Mouse (Mus musculus) yolk sac, embryonic 10.5 days (tissue): ENCODE data around the gene Rbm42.

Experiments used
- DNase-seq: peaks from one replicate; pipeline ENCODE4 v3.0.0-alpha.2; 2017; ENCODE audit warnings: low spot score

The Rbm42 gene

DNA sequence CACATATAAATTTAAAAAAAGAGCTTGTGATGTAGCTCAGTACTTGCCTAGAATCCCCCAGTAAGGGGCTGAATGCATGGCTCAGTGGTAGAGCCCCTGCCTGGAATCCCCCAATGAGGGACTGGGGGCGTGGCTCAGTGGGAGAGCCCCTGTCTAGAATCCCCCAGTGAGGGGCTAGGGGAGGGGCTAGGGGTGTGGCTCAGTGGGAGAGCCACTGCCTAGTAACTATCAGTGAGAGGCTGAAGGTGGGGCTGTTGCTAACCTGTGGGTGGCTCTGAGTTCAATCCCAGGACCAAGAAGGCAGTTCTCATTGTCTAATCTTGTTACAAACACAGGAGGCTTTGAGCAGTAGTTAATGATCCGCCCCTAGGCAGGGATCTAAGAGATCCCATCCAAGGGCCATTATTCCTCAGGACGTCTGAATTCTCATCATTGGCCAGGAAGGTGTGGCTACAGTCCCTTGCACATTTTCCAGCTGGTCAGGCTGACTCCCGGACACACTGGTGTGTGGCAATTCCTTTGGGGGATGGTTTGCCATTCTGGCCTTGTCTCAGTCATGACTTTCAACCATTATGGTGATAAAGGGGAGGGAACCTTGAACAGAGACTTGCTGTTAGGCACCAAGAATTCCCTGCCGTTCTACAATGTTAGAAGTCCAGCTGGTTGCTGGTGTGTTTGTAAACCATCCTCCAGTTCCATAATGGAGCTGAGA, 34.9 kb downstream of the Rbm42 start:
- peak; percentile 55 for DNase-seq

DNA sequence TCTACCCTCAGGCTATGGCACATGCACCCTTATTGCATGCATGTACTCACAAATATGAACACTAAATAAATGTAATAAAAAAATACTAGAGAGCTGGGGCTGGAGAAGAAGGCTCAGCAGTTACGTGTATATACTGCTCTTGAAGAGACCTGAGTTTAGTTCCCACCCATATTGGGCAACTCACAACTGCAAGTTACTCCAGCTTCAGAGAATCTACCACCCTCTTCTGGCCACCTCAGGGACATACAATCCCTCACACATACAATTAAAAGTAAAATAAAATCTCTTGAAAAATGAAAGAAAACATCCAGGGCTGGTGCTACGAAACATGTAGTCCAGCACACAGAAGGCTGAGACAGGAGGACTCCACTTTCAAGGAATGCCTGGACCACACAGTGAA, 35.7 kb downstream of the Rbm42 start:
- no peak for DNase-seq

DNA sequence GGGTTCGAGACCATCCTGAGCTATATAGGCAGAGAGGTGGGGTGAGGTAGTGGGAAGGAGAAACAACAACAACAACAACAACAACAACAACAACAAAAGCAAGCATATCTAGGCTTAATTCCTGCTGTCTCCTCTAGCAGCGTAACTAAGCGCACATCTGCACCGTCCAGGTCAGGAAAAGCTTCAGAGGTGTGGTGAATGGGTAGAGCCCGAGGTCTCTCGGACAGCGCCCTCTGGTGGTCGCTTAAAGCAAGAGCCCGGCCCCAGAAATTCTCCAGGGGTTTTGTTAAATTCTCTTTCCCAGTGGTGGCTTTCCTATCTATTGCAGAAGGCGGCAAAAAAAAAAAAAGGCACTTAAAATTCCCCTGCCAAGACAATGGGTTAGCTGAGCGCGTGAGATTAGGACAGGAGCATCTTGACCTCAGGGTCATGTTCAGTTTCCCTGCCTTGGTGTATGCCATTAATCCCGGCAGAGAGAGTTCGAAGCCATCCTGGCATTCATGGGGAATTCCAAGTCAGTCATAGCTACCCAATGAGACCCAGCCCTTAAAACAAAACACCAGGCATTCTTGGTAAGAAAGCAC, 36.5 kb downstream of the Rbm42 start:
- DNase-seq: no peak

DNA sequence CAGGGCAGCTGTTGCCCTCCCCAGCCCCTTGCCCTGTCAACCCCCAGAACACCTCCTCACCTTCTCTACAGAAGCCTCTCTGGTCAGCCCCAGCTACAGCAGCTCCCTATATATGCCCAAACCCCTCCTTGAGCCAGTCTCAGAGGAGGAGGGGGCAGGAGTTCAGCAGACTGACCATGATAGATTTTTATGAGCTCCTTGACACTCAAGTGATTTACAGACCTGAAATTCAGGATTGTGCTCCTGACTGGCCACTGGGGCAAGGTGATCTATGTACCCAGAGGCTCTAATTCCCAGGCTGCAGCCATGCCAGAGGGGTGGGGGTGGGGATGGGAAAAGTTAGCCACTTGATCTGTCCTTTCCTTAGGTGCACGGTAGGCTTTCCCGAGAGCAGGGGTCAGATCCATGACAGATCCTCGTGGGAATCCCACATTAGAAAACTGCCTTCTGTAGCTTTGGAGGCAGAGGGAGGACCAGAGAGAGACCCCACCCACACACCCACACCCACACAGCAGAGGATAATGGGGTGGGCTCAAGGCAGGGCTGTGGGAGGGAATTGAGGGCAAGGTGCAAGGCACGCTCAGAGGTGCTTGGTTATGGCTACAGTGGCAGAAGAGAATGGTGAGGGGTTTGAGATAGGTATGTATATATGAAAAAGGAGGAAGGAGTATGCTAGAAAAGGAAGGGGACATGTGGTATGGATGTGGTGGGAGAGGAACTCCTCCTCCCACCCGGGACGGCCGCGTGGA, 37.3 kb downstream of the Rbm42 start, which contains the start of gene Upk1a:
Gene Upk1a (minus strand): TSS at position 194 of the 749 bp plus-strand sequence.
- no peak for DNase-seq

DNA sequence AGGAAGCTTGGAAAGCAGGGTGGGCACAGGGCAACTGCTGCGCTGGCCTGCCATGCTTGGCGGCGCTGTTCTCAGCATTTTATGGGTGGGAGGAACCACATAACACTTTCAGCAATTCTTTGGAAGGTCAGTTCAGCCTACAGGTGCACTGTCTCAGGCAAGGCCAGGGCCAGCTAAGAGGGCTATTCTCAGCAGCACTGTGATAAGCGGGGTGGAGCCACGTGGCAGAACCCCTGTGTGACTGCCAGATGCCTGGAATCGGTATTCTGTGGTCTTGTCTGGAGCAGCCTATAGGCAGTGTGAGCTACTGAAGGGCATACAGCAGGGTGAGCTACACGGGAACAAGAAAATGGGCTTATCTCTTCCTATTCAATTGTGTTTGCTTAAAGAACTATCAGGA, 40.1 kb downstream of the Rbm42 start:
- no peak for DNase-seq

DNA sequence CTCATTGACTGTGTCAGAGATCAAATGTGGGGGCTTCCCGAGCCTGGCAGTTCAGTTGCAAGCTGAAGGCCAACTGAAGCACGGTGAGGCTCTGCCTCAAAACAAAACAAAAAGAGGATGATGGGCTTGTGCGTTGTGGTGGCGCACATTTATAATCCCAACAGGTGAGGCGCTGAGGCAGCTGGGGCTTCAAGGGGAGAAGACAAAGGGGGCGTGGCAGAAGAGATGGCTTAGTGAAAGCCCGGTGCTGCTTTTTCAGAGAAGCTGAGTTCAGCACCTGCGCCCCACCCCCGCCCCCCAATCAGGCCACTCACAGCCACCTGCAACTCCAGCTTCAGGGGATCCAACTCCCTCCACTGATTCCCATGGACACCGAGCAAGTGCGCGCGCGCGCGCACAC, 41.6 kb downstream of the Rbm42 start:
- DNase-seq: no peak

DNA sequence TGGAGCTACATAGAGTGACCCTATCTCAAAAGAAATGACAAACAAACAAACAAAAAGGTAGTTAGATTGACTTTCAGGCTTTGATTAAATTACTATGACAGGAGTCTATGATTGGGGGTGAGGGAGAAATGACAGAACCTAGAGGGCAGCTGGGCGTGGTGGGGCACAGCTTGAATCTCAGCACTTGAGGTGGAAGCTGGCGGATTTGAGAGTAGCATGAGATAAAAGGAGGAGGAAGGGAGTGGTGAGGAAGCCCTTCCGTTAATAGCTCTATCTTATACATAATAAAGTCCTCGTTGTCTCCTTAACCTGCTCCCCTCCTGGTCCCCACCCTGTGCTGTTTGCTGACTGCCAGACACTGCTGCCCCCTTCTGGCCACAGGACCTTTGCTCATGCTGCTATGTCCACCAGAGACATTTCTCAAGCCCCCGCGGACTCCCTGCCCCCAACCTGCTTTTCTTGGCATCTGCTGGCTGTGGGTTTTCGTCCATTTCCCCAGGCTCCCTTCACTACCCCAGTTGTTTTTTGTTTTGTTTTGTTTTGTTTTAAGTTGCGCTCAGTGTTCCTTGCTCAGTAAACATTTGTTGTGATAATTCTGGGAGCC, 42.3 kb downstream of the Rbm42 start:
- DNase-seq: no peak

DNA sequence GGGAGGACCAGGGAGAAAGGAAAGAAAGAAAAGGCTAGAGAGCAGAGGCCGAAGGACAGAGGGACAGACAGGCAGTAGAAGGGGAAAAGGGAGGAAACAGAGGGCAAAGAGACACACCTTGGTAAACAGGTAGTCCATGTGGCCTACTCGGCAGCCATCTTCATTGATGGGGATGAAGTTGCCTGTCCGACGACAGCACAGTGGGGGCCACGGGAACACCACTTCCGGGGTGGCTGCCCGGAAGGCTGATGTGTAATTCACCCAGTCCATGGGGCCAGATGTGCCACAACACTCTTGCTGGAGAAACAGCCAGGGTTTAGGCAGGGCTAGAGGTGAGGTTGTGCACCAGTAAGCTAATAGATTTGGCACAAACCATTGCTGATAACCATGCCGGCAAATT, 45.2 kb downstream of the Rbm42 start:
- no peak for DNase-seq

DNA sequence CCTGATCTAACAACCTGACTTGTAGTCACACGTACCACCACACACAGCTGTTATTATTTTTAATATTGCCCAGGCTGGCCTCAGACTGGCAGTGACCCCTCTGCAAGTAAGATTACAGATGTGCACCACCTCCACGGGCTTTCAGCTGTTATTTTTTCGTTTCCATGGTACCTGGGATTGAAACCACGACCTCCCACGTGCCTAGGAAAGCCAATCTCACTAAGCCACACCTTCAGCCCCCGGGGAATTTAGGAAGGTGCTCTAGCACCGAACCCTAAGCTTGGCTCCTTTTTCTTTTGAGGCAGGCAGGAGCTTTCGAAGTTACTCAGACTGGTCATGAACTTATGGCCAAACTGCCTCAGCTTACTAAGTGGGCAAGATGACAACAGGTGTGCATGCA, 45.7 kb downstream of the Rbm42 start:
- no peak for DNase-seq

DNA sequence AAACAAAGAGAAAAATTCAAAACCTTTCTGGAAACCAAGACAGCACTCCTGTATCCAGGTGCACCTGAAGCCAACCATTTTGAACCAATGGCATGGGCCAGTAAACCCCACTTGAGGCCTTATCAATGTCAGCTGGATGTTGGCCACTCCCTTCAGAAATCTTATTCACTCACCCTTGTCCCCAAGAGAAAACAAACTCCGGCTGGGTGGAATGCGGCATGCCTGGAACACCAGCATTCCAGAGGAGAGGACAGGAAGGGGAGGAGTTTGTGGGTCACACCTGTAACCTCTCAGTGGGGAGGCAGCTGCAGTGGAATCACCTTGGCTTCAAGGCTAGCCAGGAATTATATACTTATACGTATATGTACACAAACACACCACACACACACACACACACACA, 47.5 kb downstream of the Rbm42 start:
- peak; percentile 83 for DNase-seq

DNA sequence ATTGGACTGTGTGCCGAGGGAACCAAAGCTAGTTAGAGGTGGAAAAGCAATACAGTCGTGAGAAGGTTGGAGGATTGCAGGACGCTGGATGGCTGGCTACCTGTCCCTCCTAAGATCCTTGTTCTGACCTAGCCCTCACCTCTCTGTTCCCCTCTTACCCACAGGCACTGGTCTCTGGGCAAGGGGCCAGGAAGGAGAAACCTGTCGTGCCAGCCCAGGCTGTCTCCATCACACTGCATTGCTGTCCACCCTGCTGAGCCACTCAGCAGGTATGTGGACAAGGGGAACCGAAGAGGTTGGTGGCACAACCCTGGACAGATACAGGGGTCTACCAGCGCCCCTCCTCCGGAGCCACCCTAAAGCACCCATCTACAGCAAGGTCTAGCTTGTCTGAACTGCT, 49.5 kb downstream of the Rbm42 start:
- DNase-seq: no peak

DNA sequence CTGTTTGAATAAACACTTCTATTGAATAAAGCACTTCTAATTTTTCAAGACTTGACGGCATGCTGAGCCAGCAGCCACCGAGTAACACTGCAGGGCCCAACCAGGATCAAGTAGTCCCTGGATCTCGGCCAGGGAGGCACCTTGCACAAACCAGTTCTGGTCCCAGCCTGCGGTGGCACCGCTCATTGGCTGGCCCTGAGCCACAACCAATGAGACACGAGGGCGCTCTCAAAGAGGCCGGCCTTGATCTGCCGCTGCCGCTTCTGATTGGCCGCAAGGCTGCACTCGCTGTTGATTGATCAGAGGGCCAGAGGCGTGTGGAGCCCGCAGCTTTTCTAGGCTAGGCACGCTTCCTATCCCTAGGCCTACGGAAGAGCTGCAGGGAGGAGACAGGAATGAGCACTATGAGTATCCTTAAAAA, 50.2 kb downstream of the Rbm42 start:
- peak; percentile 85 for DNase-seq

DNA sequence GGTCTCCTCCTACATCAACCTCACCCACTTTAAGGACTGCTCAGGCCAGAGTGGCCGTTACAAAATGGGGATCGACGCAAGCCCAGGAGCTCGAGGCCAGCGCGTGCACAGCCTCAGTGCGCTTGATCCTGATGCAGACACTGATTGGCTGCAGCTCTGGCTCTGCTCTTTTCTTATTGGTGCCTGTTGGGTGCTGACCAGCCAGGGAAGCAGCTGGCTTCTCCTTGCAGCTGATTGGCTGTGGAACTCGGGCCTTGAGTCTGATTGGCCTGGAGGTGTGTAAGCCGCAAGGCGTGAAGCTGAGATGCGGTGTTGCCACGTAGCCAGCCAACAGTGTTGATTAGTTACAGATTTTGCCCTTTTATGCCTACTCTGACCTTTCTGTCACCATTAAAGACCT, 51.3 kb downstream of the Rbm42 start, which contains the start of gene Zbtb32:
Gene Zbtb32 (minus strand): TSS at position 124 of the 400 bp plus-strand sequence.
- no peak for DNase-seq

DNA sequence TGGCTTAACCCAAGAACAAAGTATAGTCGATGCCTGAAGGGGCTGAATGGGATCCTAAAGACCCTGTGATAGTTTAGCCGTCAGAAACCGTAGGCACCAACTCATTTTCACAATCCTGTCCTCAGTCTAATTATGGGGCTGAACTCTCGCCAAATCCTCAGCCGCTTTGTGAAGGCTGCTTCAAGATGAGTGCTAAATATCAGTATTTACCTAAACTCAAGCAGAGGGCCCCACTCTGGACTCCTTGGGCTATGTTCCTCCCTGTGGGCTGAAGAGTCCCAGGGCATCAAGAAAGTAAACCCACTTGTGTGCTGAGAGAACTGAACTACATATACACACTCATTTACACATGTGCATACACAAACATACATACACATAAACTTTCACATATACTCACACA, 53.3 kb downstream of the Rbm42 start:
- DNase-seq: no peak

DNA sequence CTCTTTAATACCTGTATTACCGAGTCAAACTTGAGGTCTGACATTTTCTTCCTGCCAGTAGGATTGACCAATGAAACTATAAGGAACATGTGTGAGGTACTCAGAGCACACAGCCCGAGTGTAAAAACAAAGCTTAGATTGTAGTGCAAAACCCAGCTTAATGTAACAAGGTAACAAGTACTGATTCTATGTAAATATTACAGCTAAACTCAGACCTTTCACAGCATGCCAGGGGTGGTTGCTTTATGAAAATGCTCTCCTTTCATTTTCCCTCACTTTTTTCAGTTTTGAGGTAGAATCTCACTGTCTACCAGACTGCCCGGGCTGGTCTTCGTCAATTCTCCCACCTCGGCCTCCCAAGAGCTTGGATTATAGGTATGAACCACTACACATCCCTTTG, 54.0 kb downstream of the Rbm42 start:
- no peak for DNase-seq

DNA sequence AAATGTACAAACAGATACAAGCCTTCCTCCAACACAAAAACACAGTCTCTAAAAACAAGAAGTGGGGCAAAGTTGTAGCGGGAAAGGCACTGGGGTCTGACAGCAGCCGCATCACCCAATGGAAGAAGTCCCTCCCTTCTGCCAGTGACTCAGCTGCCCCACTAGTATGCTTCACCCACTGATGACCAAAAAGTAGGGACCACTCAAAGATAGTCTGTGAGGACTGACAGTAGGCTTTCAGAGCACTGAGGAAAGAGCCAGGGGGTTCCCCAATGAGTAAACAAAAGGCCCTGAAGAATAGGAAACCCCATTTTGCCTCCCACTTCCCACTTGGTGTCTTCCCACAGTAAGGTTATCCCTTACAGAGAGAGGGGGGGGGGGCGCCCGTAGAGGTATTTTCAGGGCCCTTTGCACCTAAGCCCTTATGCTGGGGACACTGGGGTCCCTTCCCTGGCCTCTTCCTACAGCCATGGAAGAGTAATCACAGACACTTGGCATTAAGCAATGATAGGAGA, 55.5 kb downstream of the Rbm42 start:
- no peak for DNase-seq

DNA sequence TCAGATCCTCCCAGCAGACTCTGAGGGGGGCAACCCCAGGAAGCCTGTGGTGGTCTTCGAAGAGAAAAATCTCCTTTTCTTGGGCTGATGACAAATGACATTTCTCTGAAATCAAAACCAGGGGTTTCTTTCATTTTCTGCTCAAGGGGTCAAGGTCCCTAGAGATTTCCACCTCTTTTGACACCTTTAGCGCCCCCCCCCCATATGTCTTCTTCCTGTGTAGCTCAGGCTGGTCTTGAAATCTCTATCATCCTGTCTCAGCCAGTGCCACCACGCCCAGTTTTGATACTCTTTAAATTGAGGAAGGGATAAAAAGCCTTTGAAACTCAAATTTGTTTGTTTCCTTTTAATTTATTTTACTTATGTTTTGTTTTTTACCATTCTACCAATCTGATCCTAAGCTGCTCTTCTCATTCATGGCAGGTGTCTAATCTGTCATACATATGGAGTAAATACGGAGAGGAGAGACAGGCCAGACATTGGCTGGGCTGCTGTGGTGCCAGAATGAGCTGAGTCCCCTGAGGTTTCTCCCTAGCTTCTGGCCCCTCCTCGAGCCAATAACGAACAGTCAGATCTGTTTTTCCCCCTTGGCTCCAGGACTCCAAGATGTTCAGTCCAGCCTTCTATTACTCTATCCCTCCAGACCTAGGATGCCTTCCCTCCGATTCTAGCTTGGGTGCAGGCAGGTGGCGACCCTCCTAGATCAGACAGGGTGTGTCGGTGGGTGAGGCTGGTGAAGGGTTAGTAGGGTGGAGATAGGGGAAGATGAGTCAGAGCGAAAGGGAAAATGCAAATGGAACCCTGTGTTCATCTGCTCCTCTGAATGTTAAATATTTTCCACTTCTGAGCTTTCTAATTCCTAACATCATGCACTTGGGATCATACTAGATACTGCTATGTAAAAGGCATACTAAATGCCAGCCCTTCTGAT, 56.3 kb downstream of the Rbm42 start:
- no peak for DNase-seq

DNA sequence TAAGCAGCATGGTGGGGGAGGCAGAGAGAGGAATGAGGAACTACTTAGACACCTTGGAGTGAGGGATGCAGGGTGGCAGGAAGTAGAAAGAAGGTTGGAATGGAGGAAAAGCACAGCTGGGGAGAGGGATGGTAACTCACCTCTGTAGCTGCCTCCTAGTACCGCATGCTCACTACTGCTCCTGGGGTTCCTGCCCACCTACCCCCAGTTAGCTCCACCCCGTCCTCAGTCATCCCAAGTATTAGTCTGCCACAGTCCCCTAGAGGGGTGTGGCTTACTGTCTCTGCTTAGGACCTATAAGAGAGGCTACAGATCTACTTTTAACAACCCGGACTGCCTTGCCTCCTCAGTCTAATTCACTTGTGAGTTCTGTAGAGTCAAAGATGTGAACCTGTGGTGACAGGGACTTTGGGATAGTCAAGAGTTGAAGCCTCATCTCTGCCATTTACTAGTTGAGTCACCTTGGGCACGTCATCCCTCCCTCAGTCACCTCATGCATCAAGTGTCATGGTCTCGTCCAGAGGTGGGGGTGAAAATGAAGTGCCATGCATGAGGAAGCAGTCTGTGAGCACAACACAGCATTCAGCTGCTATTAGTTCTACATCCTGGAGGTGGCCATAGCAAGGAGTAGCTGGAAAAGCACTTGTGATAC, 57.2 kb downstream of the Rbm42 start:
- no peak for DNase-seq

DNA sequence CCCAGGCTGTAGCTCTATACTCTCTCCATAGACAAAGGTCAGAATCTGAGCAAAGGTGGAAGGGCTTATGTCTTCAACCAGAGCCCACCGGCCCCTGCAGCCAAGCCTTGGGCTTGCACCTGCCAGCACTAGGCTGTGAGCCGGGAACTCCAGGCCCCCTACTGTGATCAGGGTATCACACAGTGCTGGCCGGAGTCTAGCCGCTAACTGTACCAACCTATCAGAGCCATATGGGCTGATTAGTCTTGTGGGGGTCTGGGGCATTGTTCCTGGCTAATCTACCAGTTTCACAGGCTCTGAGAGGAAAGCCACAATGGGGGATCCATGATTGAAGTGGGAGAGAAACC, 58.5 kb downstream of the Rbm42 start:
- DNase-seq: no peak
